Mouse (Mus musculus): Measurements from ENCODE around the gene Dusp7. TPM values are rescaled to one million over a fixed set of nuclear protein-coding genes. Genes with fewer than 3 reads are reported as not detected.

Dusp7 gene
- total and polyA plus RNA-seq, 3 experiments = 5.5 to 12.2 TPM; not detected in 1

- Histone ChIP-seq H3K27ac (ENCODE audit: control insufficient read depth, low read depth, low read length) (no peak overlapping the region), H3K9ac (ENCODE audit: control insufficient read depth, low read depth, low read length, poor library complexity, severe bottlenecking) (no peak overlapping the region), H3K4me3 (ENCODE audit: control insufficient read depth in 1 of 2, insufficient read depth in 1 of 2, low read depth in 2 of 2, low read length in 2 of 2) (no peak overlapping the region), H3K4me1 (ENCODE audit: control insufficient read depth in 1 of 2, insufficient read depth in 2 of 2, low read length in 2 of 2) (no peaks in the 10 kb centered on the region), H3K36me3 (ENCODE audit: control insufficient read depth in 1 of 2, insufficient read depth in 2 of 2, low read length in 2 of 2) (no peaks in the 10 kb centered on the region), H3K9me3 (replicated peaks; ENCODE audit: insufficient read depth, low read length) (no peaks in the 10 kb centered on the region), H3K79me2 (ENCODE audit: control insufficient read depth, insufficient read depth, low read length, poor library complexity) (no peaks in the 10 kb centered on the region), H3K27me3 (ENCODE audit: control insufficient read depth in 1 of 2, insufficient read depth in 2 of 2, low read length in 2 of 2) (no peaks in the 10 kb centered on the region; a peak in 2 of 4 replicates)
- DNase-seq (ENCODE audit: low read depth, low spot score) = no peak
- no peak for TF ChIP-seq USF2 (IDR thresholded peaks at IDR 0.05; ENCODE audit: borderline replicate concordance in 1 of 2, insufficient read depth in 1 of 2, low read depth in 1 of 2, low read length in 2 of 2)
- TF ChIP-seq KAT2A (conservative IDR thresholded peaks at IDR 0.05; ENCODE audit: low read depth, low read length) = no peak
- no peak for TF ChIP-seq MAFK (IDR thresholded peaks at IDR 0.05; ENCODE audit: borderline replicate concordance, low read depth, low read length)
- no peak for TF ChIP-seq ZMIZ1 (IDR thresholded peaks at IDR 0.05; ENCODE audit: low read depth, low read length)
- no peak for TF ChIP-seq ZNF384 (IDR thresholded peaks at IDR 0.05; ENCODE audit: low read depth, low read length)
- no peak for TF ChIP-seq E2F4 (IDR thresholded peaks at IDR 0.05; ENCODE audit: borderline replicate concordance, low read depth, low read length)
- no peak for TF ChIP-seq ELF1 (IDR thresholded peaks at IDR 0.05; ENCODE audit: low read depth, low read length)
- TF ChIP-seq NRF1 (IDR thresholded peaks at IDR 0.05; ENCODE audit: insufficient read depth, low read depth, low read length, poor library complexity, severe bottlenecking) = no peak
- TF ChIP-seq USF1 (IDR thresholded peaks at IDR 0.05; ENCODE audit: low read depth, low read length) = no peak
These were observed 42.7 kb downstream of the Dusp7 start for GRCm38 (mm10) chr9:106411091-106411594.

GRCm38 (mm10) chr9:106411729-106412128 lies 43.3 kb downstream of the Dusp7 start:
- TF ChIP-seq TAL1 (IDR thresholded peaks at IDR 0.05; ENCODE audit: low read length) (no peak), ZNF384 (IDR thresholded peaks at IDR 0.05; ENCODE audit: low read depth, low read length) (no peak), NRF1 (IDR thresholded peaks at IDR 0.05; ENCODE audit: insufficient read depth, low read depth, low read length, poor library complexity, severe bottlenecking) (no peak), NELFE (IDR thresholded peaks at IDR 0.05; ENCODE audit: low read depth, low read length) (no peak)
- Histone ChIP-seq H3K9ac (ENCODE audit: control insufficient read depth, low read depth, low read length, poor library complexity, severe bottlenecking) (no peak overlapping the region), H3K4me1 (ENCODE audit: control insufficient read depth in 1 of 2, insufficient read depth in 2 of 2, low read length in 2 of 2) (no peaks in the 10 kb centered on the region), H3K9me3 (replicated peaks; ENCODE audit: insufficient read depth, low read length) (no peaks in the 10 kb centered on the region), H3K27ac (ENCODE audit: control insufficient read depth, low read depth, low read length) (no peak overlapping the region), H3K27me3 (ENCODE audit: control insufficient read depth in 1 of 2, insufficient read depth in 2 of 2, low read length in 2 of 2) (no peaks in the 10 kb centered on the region), H3K79me2 (ENCODE audit: control insufficient read depth, insufficient read depth, low read length, poor library complexity) (no peaks in the 10 kb centered on the region), H3K36me3 (ENCODE audit: control insufficient read depth in 1 of 2, insufficient read depth in 2 of 2, low read length in 2 of 2) (no peaks in the 10 kb centered on the region), H3K4me3 (ENCODE audit: control insufficient read depth in 1 of 2, insufficient read depth in 1 of 2, low read depth in 2 of 2, low read length in 2 of 2) (no peak overlapping the region)
- DNase-seq (ENCODE audit: low read depth, low spot score) = no peak

- Histone ChIP-seq H3K4me3 (ENCODE audit: control insufficient read depth in 1 of 2, insufficient read depth in 1 of 2, low read depth in 2 of 2, low read length in 2 of 2) (no peak overlapping the region), H3K4me1 (ENCODE audit: control insufficient read depth in 1 of 2, insufficient read depth in 2 of 2, low read length in 2 of 2) (no peaks in the 10 kb centered on the region), H3K27me3 (ENCODE audit: control insufficient read depth in 1 of 2, insufficient read depth in 2 of 2, low read length in 2 of 2) (no peaks in the 10 kb centered on the region), H3K9ac (ENCODE audit: control insufficient read depth, low read depth, low read length, poor library complexity, severe bottlenecking) (no peak overlapping the region), H3K79me2 (ENCODE audit: control insufficient read depth, insufficient read depth, low read length, poor library complexity) (no peaks in the 10 kb centered on the region), H3K36me3 (ENCODE audit: control insufficient read depth in 1 of 2, insufficient read depth in 2 of 2, low read length in 2 of 2) (no peaks in the 10 kb centered on the region), H3K9me3 (replicated peaks; ENCODE audit: insufficient read depth, low read length) (no peaks in the 10 kb centered on the region), H3K27ac (ENCODE audit: control insufficient read depth, low read depth, low read length) (no peak overlapping the region)
- TF ChIP-seq POLR2AphosphoS2 (IDR thresholded peaks at IDR 0.05; ENCODE audit: low read length) (no peak), TCF12 (IDR thresholded peaks at IDR 0.05; ENCODE audit: low read depth, low read length) (no peak), E2F4 (IDR thresholded peaks at IDR 0.05; ENCODE audit: borderline replicate concordance, low read depth, low read length) (no peak), ELF1 (IDR thresholded peaks at IDR 0.05; ENCODE audit: low read depth, low read length) (no peak), MAX (IDR thresholded peaks at IDR 0.05; ENCODE audit: low read length) (no peak), UBTF (IDR thresholded peaks at IDR 0.05; ENCODE audit: borderline replicate concordance, insufficient read depth, low read depth, low read length) (no peak), CHD1 (IDR thresholded peaks at IDR 0.05; ENCODE audit: low read depth, low read length) (no peak), MEF2A (IDR thresholded peaks at IDR 0.05; ENCODE audit: extremely low read depth, insufficient replicate concordance, low read depth, low read length, poor library complexity, severe bottlenecking) (no peak), MYB (IDR thresholded peaks at IDR 0.05; ENCODE audit: low read depth, low read length) (no peak), EP300 (IDR thresholded peaks at IDR 0.05; ENCODE audit: low read depth in 1 of 2, low read length in 2 of 2) (no peak), TBP (IDR thresholded peaks at IDR 0.05; ENCODE audit: low read depth, low read length) (no peak), HCFC1 (IDR thresholded peaks at IDR 0.05; ENCODE audit: low read depth, low read length) (no peak)
- no peak for DNase-seq (ENCODE audit: low read depth, low spot score)
These were observed 43.8 kb downstream of the Dusp7 start for GRCm38 (mm10) chr9:106412210-106412609.
